Mouse (Mus musculus) forebrain, embryonic 14.5 days (tissue): Measurements from ENCODE around the gene Tagln3. TPM values are rescaled to one million over a fixed set of nuclear protein-coding genes. Genes with fewer than 3 reads are reported as not detected.

ENCODE experiments used
- ATAC-seq: fragments of 200-750 bp; cut with Nextera tagmentation; 2 replicates; pipeline ENCODE4 v1.8.0; 2017; ENCODE audit warnings: mild to moderate bottlenecking, moderate library complexity
- DNase-seq: peaks from one replicate; pipeline ENCODE4 v3.0.0-alpha.2; 2015; ENCODE audit warnings: low spot score
- H3K27ac ChIP-seq: fragments of 300-500 bp; sonication (generic); 2 replicates; pipeline ENCODE4 v1.5.1; 2014; ENCODE audit warnings: low read depth, mild to moderate bottlenecking, control low read depth, low read length, moderate library complexity
- H3K27me3 ChIP-seq: fragments of 300-500 bp; sonication (generic); replicated peaks from 2 replicates; pipeline ENCODE4 v1.6.1; 2014; ENCODE audit warnings: low read length, control low read depth, mixed read lengths; ENCODE audit not compliant: control insufficient read depth, insufficient read depth
- H3K36me3 ChIP-seq: fragments of 300-500 bp; sonication (generic); 2 replicates; pipeline ENCODE4 v1.6.1; 2014; ENCODE audit warnings: low read length, control low read depth; ENCODE audit not compliant: control insufficient read depth, insufficient read depth
- H3K4me1 ChIP-seq: fragments of 300-500 bp; sonication (generic); 2 replicates; pipeline ENCODE4 v1.6.1; 2014; ENCODE audit warnings: antibody characterized with exemption, low read length, control low read depth; ENCODE audit not compliant: control insufficient read depth, insufficient read depth
- H3K4me2 ChIP-seq: fragments of 300-500 bp; sonication (generic); 2 replicates; pipeline ENCODE4 v1.6.1; 2014; ENCODE audit warnings: mild to moderate bottlenecking, control low read depth, low read length
- H3K4me3 ChIP-seq: fragments of 300-500 bp; sonication (generic); 2 replicates; pipeline ENCODE4 v1.5.1; 2014; ENCODE audit warnings: low read depth, low read length, control low read depth
- H3K9ac ChIP-seq: fragments of 300-500 bp; sonication (generic); 2 replicates; pipeline ENCODE4 v1.6.1; 2014; ENCODE audit warnings: mild to moderate bottlenecking, low read length, control low read depth, moderate library complexity
- H3K9me3 ChIP-seq: fragments of 300-500 bp; sonication (generic); replicated peaks from 2 replicates; pipeline ENCODE4 v1.6.1; 2016; ENCODE audit warnings: low read length, control low read depth, mixed read lengths; ENCODE audit not compliant: control insufficient read depth
- WGBS: fragments of 180-500 bp; shearing (Covaris S2); extraction: QIAGEN DNeasy Blood & Tissue Kit; methylation state at CpG from one replicate; pipeline ENCODE4 v1.1.7; 2014; 5-methylcytosine and 5-hydroxymethylcytosine counted together
- polyA plus RNA-seq: library from polyadenylated mRNA; unstranded; fragments of >200 nt; fragmentation: Nextera tagmentation; extraction: Ambion mirVana; gene quantifications from 2 replicates; pipeline ENCODE4 v1.2.1, GENCODE M21; 2014

The Tagln3 gene
- polyA plus RNA-seq, 1 experiment from 2014 or later, result 598 TPM

GRCm38 (mm10) chr16:45711263-45711662 is 13.1 kb downstream of the Tagln3 start:
- WGBS, result 75% methylated on average over 7 of the region's 7 CpGs
- ATAC-seq, result no peak
- peaks cover 36% of the 10 kb centered on the region for H3K36me3 ChIP-seq

GRCm38 (mm10) chr16:45699301-45699700 is 25.1 kb downstream of the Tagln3 start:
- Histone ChIP-seq H3K4me2 (no peak overlapping the region), H3K27me3 (no peaks in the 10 kb centered on the region), H3K9ac (no peak overlapping the region), H3K4me1 (no peaks in the 10 kb centered on the region), H3K36me3 (no peaks in the 10 kb centered on the region), H3K27ac (no peak overlapping the region), H3K9me3 (no peaks in the 10 kb centered on the region), H3K4me3 (no peak overlapping the region)
- 77% methylated on average over 5 of the region's 5 CpGs for WGBS
- no peak for DNase-seq
- no peak for ATAC-seq

More at GRCm38 (mm10) chr16:45711263-45711662, 13.1 kb downstream of the Tagln3 start:
- H3K4me2 ChIP-seq, result no peak overlapping the region
- DNase-seq, result no peak
- H3K9me3 ChIP-seq, result no peaks in the 10 kb centered on the region
- no peak overlapping the region for H3K4me3 ChIP-seq
- H3K9ac ChIP-seq, result no peak overlapping the region
- H3K27me3 ChIP-seq, result no peaks in the 10 kb centered on the region
- no peaks in the 10 kb centered on the region for H3K4me1 ChIP-seq
- no peak overlapping the region for H3K27ac ChIP-seq

GRCm38 (mm10) chr16:45697996-45698395 is 26.4 kb downstream of the Tagln3 start:
- WGBS, result 53% methylated on average over 6 of the region's 6 CpGs
- no peaks in the 10 kb centered on the region for H3K9me3 ChIP-seq

GRCm38 (mm10) chr16:45695445-45696160 is 28.8 kb downstream of the Tagln3 start:
- Histone ChIP-seq H3K27ac (no peak overlapping the region), H3K9me3 (no peaks in the 10 kb centered on the region), H3K4me1 (peaks cover 4% of the 10 kb centered on the region), H3K36me3 (no peaks in the 10 kb centered on the region), H3K4me3 (no peak overlapping the region), H3K9ac (no peak overlapping the region), H3K4me2 (no peak overlapping the region), H3K27me3 (no peaks in the 10 kb centered on the region)
- DNase-seq, result no peak
- no peak for ATAC-seq
- WGBS, result 74% methylated on average over 9 of the region's 9 CpGs

More at GRCm38 (mm10) chr16:45697996-45698395, 26.4 kb downstream of the Tagln3 start:
- Histone ChIP-seq H3K27me3 (no peaks in the 10 kb centered on the region), H3K4me3 (no peak overlapping the region), H3K9ac (no peak overlapping the region), H3K4me1 (peaks cover under 1% of the 10 kb centered on the region; the same call in 1 of the 2 replicates), H3K4me2 (no peak overlapping the region), H3K36me3 (no peaks in the 10 kb centered on the region), H3K27ac (no peak overlapping the region)
- DNase-seq (no peak), ATAC-seq (no peak)

GRCm38 (mm10) chr16:45693558-45693957 is 30.9 kb downstream of the Tagln3 start, which contains the start of gene Tmprss7:
Tmprss7 (minus strand) TSS chr16:45693658.
- no peak within 1 kb of the TSS for H3K27ac ChIP-seq
- peaks cover 10% of the 10 kb centered on the region for H3K4me1 ChIP-seq
- no peaks in the 10 kb centered on the region for H3K27me3 ChIP-seq
- H3K4me2 ChIP-seq, result no peak within 1 kb of the TSS
- 79% methylated on average over 10 of the region's 10 CpGs for WGBS
- H3K9me3 ChIP-seq, result no peaks in the 10 kb centered on the region
- no peak for DNase-seq
- H3K4me3 ChIP-seq, result no peak within 1 kb of the TSS
- no peaks in the 10 kb centered on the region for H3K36me3 ChIP-seq
- ATAC-seq, result no peak
- H3K9ac ChIP-seq, result no peak within 1 kb of the TSS

GRCm38 (mm10) chr16:45692851-45693250 is 31.6 kb downstream of the Tagln3 start:
- Histone ChIP-seq H3K4me3 (no peak overlapping the region), H3K27ac (no peak overlapping the region), H3K4me1 (peaks cover 10% of the 10 kb centered on the region), H3K27me3 (no peaks in the 10 kb centered on the region), H3K9ac (no peak overlapping the region), H3K9me3 (no peaks in the 10 kb centered on the region), H3K4me2 (no peak overlapping the region), H3K36me3 (no peaks in the 10 kb centered on the region)
- DNase-seq (peak; percentile 54), ATAC-seq (peak; percentile 16; the same call in 1 of the 2 replicates)
- WGBS, result 20% methylated on average over 3 of the region's 3 CpGs

- no peaks in the 10 kb centered on the region for H3K36me3 ChIP-seq
- no peak overlapping the region for H3K4me3 ChIP-seq
- H3K27me3 ChIP-seq, result no peaks in the 10 kb centered on the region
- no peaks in the 10 kb centered on the region for H3K9me3 ChIP-seq
- ATAC-seq (peak; percentile 57; the same call in 1 of the 2 replicates), DNase-seq (peak; percentile 71)
- no peak overlapping the region for H3K27ac ChIP-seq
- WGBS, result 3% methylated on average over 4 of the region's 4 CpGs
- peaks cover 10% of the 10 kb centered on the region for H3K4me1 ChIP-seq
- H3K4me2 ChIP-seq, result no peak overlapping the region
- H3K9ac ChIP-seq, result no peak overlapping the region
Measured at GRCm38 (mm10) chr16:45690178-45690577, 34.2 kb downstream of the Tagln3 start.

GRCm38 (mm10) chr16:45686833-45687232 is 37.6 kb downstream of the Tagln3 start:
- H3K27ac ChIP-seq, result no peak overlapping the region
- no peak overlapping the region for H3K4me3 ChIP-seq
- WGBS, result 80% methylated on average over 3 of the region's 3 CpGs
- H3K36me3 ChIP-seq, result no peaks in the 10 kb centered on the region
- no peak for ATAC-seq
- H3K4me2 ChIP-seq, result no peak overlapping the region
- H3K27me3 ChIP-seq, result no peaks in the 10 kb centered on the region
- no peaks in the 10 kb centered on the region for H3K9me3 ChIP-seq
- H3K9ac ChIP-seq, result no peak overlapping the region
- H3K4me1 ChIP-seq, result peaks cover 6% of the 10 kb centered on the region; the same call in 1 of the 2 replicates
- DNase-seq, result no peak

GRCm38 (mm10) chr16:45685295-45685694 is 39.1 kb downstream of the Tagln3 start:
- DNase-seq (no peak), ATAC-seq (peak; percentile 29)
- H3K27me3 ChIP-seq, result no peaks in the 10 kb centered on the region
- no peaks in the 10 kb centered on the region for H3K36me3 ChIP-seq
- no peak overlapping the region for H3K9ac ChIP-seq
- no peak overlapping the region for H3K4me3 ChIP-seq
- 59% methylated on average over 3 of the region's 3 CpGs for WGBS
- no peaks in the 10 kb centered on the region for H3K9me3 ChIP-seq
- no peak overlapping the region for H3K4me2 ChIP-seq
- H3K27ac ChIP-seq, result no peak overlapping the region
- H3K4me1 ChIP-seq, result peaks cover 2% of the 10 kb centered on the region; the same call in 1 of the 2 replicates
